Mouse (Mus musculus): ENCODE measurements at regions not wholly inside any gene's neighbourhood (a gene's known extent, or its start where the extent isn't known, plus 50 kb on each side); places are given as distances from the start of the nearest gene placed in this dataset.

- no peak for TF ChIP-seq CTCF (IDR thresholded peaks at IDR 0.05; ENCODE audit: borderline replicate concordance, insufficient read depth, low read depth, low read length)
- no peak for TF ChIP-seq POLR2A (IDR thresholded peaks at IDR 0.05; ENCODE audit: borderline replicate concordance, insufficient read depth, low read length)
These were observed 206.2 kb upstream of the Tnp1 start for GRCm38 (mm10) chr1:73221863-73222262.

All from cerebellum, adult 2 months (tissue).